13 mouse cellular contexts compared by ENCODE assay signal in genomic region chr11:49060061-49060460, GRCm38 (mm10). TPM values are rescaled to one million over a fixed set of nuclear protein-coding genes. Genes with fewer than 3 reads are reported as not detected.
"Had no signal": no experiment of that assay in that cellular context is flagged by ENCODE, and none has a peak within 500 bp of the region (broad histone marks: within the 10 kb centered on the region; RNA-seq: fewer than 3 reads in every experiment).

No protein-coding gene starts in this region.

RNA-seq across cellular contexts. Expression of gene Tgtp2, which starts 3.9 kb away (rescaled TPM):
- polyA plus RNA-seq: midbrain, embryonic 10.5 days; midbrain, embryonic 16.5 days; neural tube, embryonic 12.5 days; neural tube, embryonic 14.5 days had no signal

RNA-seq across cellular contexts. Expression of gene Ifi47, which starts 16.3 kb away (rescaled TPM):
- polyA plus RNA-seq: neural tube, embryonic 14.5 days had no signal

RNA-seq across cellular contexts. Expression of gene Olfr1396, which starts 54.6 kb away (rescaled TPM):
- total RNA-seq: megakaryocyte-erythroid progenitor cell, adult 5-6 weeks had no signal
- polyA plus RNA-seq: liver, embryonic 16.5 days; lung, embryonic 14.5 days; lung, embryonic 16.5 days; midbrain, embryonic 10.5 days; midbrain, embryonic 12.5 days; midbrain, embryonic 14.5 days; midbrain, embryonic 16.5 days; neural tube, embryonic 12.5 days; neural tube, embryonic 14.5 days; small intestine, adult 2 months; stomach, embryonic 14.5 days; stomach, embryonic 16.5 days had no signal
